Mouse (Mus musculus): ENCODE results near the gene Fktn. TPM values are rescaled to one million over a fixed set of nuclear protein-coding genes. Genes with fewer than 3 reads are reported as not detected.

Gene Fktn
- polyA plus RNA-seq, 1 experiment: 2.3 TPM

- no peak for TF ChIP-seq POLR2A (IDR thresholded peaks at IDR 0.05; ENCODE audit: control insufficient read depth, extremely low read depth, insufficient read depth, low read length, poor library complexity)
- TF ChIP-seq CTCF (IDR thresholded peaks at IDR 0.05; ENCODE audit: borderline replicate concordance, control insufficient read depth, extremely low read depth, insufficient read depth, low read length, poor library complexity): no peak
- H3K4me3 ChIP-seq (ENCODE audit: control insufficient read depth, insufficient read depth, low read length): no peak overlapping the region
- H3K36me3 ChIP-seq (ENCODE audit: control insufficient read depth, insufficient read depth, low read length): no peaks in the 10 kb centered on the region
- whole genome bisulfite sequencing: 98% methylated on average over 3 of the region's 3 CpGs
- H3K4me1 ChIP-seq (replicated peaks; ENCODE audit: control insufficient read depth, insufficient read depth, low read length): no peaks in the 10 kb centered on the region
- H3K27ac ChIP-seq (ENCODE audit: control insufficient read depth, insufficient read depth, low read length): no peak overlapping the region
- no peaks in the 10 kb centered on the region for H3K27me3 ChIP-seq (ENCODE audit: control insufficient read depth, insufficient read depth, low read length)
- DNase-seq: no peak
Measured at GRCm38 (mm10) chr4:53759678-53760077, 45.9 kb downstream of the Fktn start.

GRCm38 (mm10) chr4:53762501-53762900, 48.7 kb downstream of the Fktn start:
- Histone ChIP-seq H3K36me3 (ENCODE audit: control insufficient read depth, insufficient read depth, low read length) (no peaks in the 10 kb centered on the region), H3K27ac (ENCODE audit: control insufficient read depth, insufficient read depth, low read length) (no peak overlapping the region), H3K27me3 (ENCODE audit: control insufficient read depth, insufficient read depth, low read length) (no peaks in the 10 kb centered on the region), H3K4me1 (replicated peaks; ENCODE audit: control insufficient read depth, insufficient read depth, low read length) (no peaks in the 10 kb centered on the region), H3K4me3 (ENCODE audit: control insufficient read depth, insufficient read depth, low read length) (no peak overlapping the region)
- no peak for DNase-seq
- TF ChIP-seq POLR2A (IDR thresholded peaks at IDR 0.05; ENCODE audit: control insufficient read depth, extremely low read depth, insufficient read depth, low read length, poor library complexity): no peak
- no peak for TF ChIP-seq CTCF (IDR thresholded peaks at IDR 0.05; ENCODE audit: borderline replicate concordance, control insufficient read depth, extremely low read depth, insufficient read depth, low read length, poor library complexity)
- WGBS: 93% methylated on average over 3 of the region's 3 CpGs

- Histone ChIP-seq H3K27me3 (ENCODE audit: control insufficient read depth, insufficient read depth, low read length) (no peaks in the 10 kb centered on the region), H3K27ac (ENCODE audit: control insufficient read depth, insufficient read depth, low read length) (no peak overlapping the region), H3K4me1 (replicated peaks; ENCODE audit: control insufficient read depth, insufficient read depth, low read length) (no peaks in the 10 kb centered on the region), H3K4me3 (ENCODE audit: control insufficient read depth, insufficient read depth, low read length) (no peak overlapping the region), H3K36me3 (ENCODE audit: control insufficient read depth, insufficient read depth, low read length) (no peaks in the 10 kb centered on the region)
- WGBS: 91% methylated on average over 6 of the region's 6 CpGs
- DNase-seq: no peak
- no peak for TF ChIP-seq POLR2A (IDR thresholded peaks at IDR 0.05; ENCODE audit: control insufficient read depth, extremely low read depth, insufficient read depth, low read length, poor library complexity)
- TF ChIP-seq CTCF (IDR thresholded peaks at IDR 0.05; ENCODE audit: borderline replicate concordance, control insufficient read depth, extremely low read depth, insufficient read depth, low read length, poor library complexity): no peak
Measured at GRCm38 (mm10) chr4:53770958-53771735, 57.3 kb downstream of the Fktn start.

GRCm38 (mm10) chr4:53772004-53772403, 58.2 kb downstream of the Fktn start:
- no peaks in the 10 kb centered on the region for H3K36me3 ChIP-seq (ENCODE audit: control insufficient read depth, insufficient read depth, low read length)
- 97% methylated on average over 5 of the region's 5 CpGs for WGBS
- no peak overlapping the region for H3K4me3 ChIP-seq (ENCODE audit: control insufficient read depth, insufficient read depth, low read length)
- no peak for DNase-seq
- H3K27me3 ChIP-seq (ENCODE audit: control insufficient read depth, insufficient read depth, low read length): no peaks in the 10 kb centered on the region
- TF ChIP-seq CTCF (IDR thresholded peaks at IDR 0.05; ENCODE audit: borderline replicate concordance, control insufficient read depth, extremely low read depth, insufficient read depth, low read length, poor library complexity) (no peak), POLR2A (IDR thresholded peaks at IDR 0.05; ENCODE audit: control insufficient read depth, extremely low read depth, insufficient read depth, low read length, poor library complexity) (no peak)
- no peak overlapping the region for H3K27ac ChIP-seq (ENCODE audit: control insufficient read depth, insufficient read depth, low read length)
- no peaks in the 10 kb centered on the region for H3K4me1 ChIP-seq (replicated peaks; ENCODE audit: control insufficient read depth, insufficient read depth, low read length)

GRCm38 (mm10) chr4:53773911-53774310, 60.1 kb downstream of the Fktn start:
- Histone ChIP-seq H3K4me1 (replicated peaks; ENCODE audit: control insufficient read depth, insufficient read depth, low read length) (no peaks in the 10 kb centered on the region), H3K27me3 (ENCODE audit: control insufficient read depth, insufficient read depth, low read length) (no peaks in the 10 kb centered on the region), H3K36me3 (ENCODE audit: control insufficient read depth, insufficient read depth, low read length) (no peaks in the 10 kb centered on the region), H3K27ac (ENCODE audit: control insufficient read depth, insufficient read depth, low read length) (no peak overlapping the region), H3K4me3 (ENCODE audit: control insufficient read depth, insufficient read depth, low read length) (no peak overlapping the region)
- DNase-seq: no peak
- TF ChIP-seq CTCF (IDR thresholded peaks at IDR 0.05; ENCODE audit: borderline replicate concordance, control insufficient read depth, extremely low read depth, insufficient read depth, low read length, poor library complexity) (no peak), POLR2A (IDR thresholded peaks at IDR 0.05; ENCODE audit: control insufficient read depth, extremely low read depth, insufficient read depth, low read length, poor library complexity) (no peak)
- WGBS: 88% methylated on average over 6 of the region's 6 CpGs

- WGBS: 85% methylated on average over 4 of the region's 4 CpGs
- no peaks in the 10 kb centered on the region for H3K36me3 ChIP-seq (ENCODE audit: control insufficient read depth, insufficient read depth, low read length)
- H3K4me3 ChIP-seq (ENCODE audit: control insufficient read depth, insufficient read depth, low read length): no peak overlapping the region
Measured at GRCm38 (mm10) chr4:53781396-53781795, 67.6 kb downstream of the Fktn start.

More at GRCm38 (mm10) chr4:53781396-53781795, 67.6 kb downstream of the Fktn start:
- no peak for TF ChIP-seq POLR2A (IDR thresholded peaks at IDR 0.05; ENCODE audit: control insufficient read depth, extremely low read depth, insufficient read depth, low read length, poor library complexity)
- DNase-seq: no peak
- H3K27ac ChIP-seq (ENCODE audit: control insufficient read depth, insufficient read depth, low read length): no peak overlapping the region
- no peaks in the 10 kb centered on the region; the same call in 1 of the 2 replicates for H3K27me3 ChIP-seq (ENCODE audit: control insufficient read depth, insufficient read depth, low read length)
- H3K4me1 ChIP-seq (replicated peaks; ENCODE audit: control insufficient read depth, insufficient read depth, low read length): no peaks in the 10 kb centered on the region

Data from thymus, adult 2 months (tissue).